Mouse (Mus musculus): Measurements from ENCODE around the gene Tmc5. TPM values are rescaled to one million over a fixed set of nuclear protein-coding genes. Genes with fewer than 3 reads are reported as not detected.

Tmc5 gene
- total RNA-seq (2021) = under 1 TPM; 0.24 to 0.60 TPM

- no peak for DNase-seq
- intact Hi-C loops (cut with DNase I) = no loop called here
These were observed at the start of gene Tmc5 for GRCm38 (mm10) chr7:118597201-118597600. Gene Tmc5, plus strand, starts transcription at chr7:118597297.

DNA sequence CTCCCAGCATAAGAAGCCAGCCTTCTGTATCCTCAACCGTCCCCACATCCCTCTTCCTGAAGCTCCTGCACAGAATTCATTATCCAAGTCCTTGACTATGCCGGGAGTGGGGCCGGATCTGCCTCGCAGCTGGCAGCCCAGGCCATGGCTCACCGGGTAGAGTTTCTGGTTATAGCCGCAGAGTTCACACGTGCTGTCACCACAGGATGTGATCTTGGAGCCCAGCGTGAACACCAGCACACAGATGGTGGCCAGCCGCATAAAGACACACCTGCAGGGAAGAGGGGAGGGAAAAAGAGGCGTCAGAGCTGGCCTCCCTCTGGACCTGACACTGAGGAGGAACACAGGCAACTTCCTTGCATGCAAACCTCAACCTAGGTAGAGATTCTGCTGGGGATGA is 49.6 kb upstream of the Tmc5 start:
- intact Hi-C loops (cut with DNase I) = no loop called here
- DNase-seq = no peak

DNA sequence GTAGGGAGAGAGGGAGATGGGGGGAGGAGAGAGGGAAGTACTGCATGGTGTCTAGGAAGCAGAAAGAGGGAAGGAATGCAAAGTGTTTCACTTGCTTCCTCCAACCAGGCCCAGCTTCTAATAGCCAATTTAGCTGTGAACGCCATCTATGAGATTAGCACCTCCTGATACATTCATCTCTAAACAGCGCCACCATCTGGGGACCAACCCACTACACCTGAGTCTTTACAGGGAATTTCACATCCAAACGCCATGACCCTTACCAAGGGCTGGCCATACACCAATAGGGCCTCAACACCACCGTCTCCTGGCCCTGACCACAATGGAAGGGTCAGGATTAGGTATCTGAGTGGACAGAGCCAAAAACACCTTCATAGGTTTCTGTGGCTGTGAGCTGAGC is 43.2 kb upstream of the Tmc5 start:
- DNase-seq = no peak
- intact Hi-C loops (cut with DNase I) = no loop called here

GRCm38 (mm10) chr7:118554290-118554689 is 42.8 kb upstream of the Tmc5 start:
- intact Hi-C loops (cut with DNase I) = no loop called here
- no peak for DNase-seq

- DNase-seq = no peak
- intact Hi-C loops (cut with DNase I) = no loop called here
These were observed 28.0 kb upstream of the Tmc5 start for GRCm38 (mm10) chr7:118569121-118569543.

DNA sequence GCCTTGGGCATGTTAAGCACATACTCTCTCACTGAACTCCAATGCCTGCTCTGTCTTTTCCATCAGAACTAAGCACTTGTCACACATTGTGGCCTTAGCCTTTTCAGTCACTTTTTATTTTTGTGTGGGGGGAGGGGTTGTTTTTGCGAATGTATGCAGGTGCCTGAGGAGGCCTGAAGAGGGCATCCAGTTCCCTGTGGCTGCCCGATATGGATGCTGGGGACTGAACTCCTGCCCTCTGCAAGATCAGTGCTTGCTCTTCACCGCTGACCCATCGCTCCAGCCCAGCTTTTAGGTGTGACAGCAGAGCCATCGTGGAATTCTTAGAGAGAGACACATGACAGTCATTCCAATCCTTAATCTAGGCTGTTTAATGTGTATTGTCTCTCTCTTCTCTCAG is 25.7 kb upstream of the Tmc5 start:
- no peak for DNase-seq
- intact Hi-C loops (cut with DNase I) = no loop called here

GRCm38 (mm10) chr7:118572039-118572438 is 25.1 kb upstream of the Tmc5 start:
- intact Hi-C loops (cut with DNase I) = no loop called here
- DNase-seq = no peak

DNA sequence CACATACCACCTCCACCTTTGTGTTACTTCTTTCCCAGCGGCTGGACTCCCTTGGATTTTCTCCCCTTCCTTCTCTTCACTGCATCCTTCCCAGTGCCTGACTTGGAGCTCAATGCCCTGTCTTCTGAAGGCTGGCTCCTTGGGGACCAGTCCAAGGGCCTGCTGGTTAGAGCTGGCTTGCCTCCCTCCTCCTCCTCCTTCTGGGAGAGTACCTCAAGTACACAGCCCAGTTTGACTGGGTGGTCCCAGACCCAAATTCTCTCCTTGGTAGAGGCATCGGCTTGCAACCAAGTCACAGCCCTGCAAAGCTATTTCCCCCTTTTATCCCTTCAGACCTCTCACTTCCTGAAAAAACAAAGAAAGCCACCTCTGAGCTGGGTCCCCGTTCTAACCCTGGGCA is 18.8 kb upstream of the Tmc5 start:
- intact Hi-C loops (cut with DNase I) = no loop called here
- DNase-seq = no peak

DNA sequence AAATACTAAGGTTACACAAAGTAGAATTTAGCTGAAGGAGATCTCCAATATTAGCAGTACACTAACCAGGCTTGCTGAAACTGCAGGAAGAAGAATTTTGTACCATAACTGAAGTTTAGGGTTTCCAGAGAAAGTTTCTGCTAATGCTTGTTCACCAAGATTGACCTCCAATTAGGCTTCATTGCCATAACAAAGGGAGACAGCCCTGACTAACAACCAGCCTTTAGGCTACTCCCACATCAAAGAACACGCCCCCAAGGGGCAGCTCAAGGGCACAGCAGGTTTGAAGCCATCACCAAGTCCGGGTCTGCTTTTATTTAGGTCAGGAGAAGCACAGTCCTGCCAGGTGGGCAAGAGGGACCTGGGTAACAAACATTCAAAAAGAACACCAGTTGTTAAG is 17.2 kb upstream of the Tmc5 start:
- intact Hi-C loops (cut with DNase I) = no loop called here
- no peak for DNase-seq

- intact Hi-C loops (cut with DNase I) = no loop called here
- DNase-seq = no peak
These were observed 13.3 kb upstream of the Tmc5 start for GRCm38 (mm10) chr7:118583821-118584220.

GRCm38 (mm10) chr7:118584257-118584907 is 12.7 kb upstream of the Tmc5 start, which contains the start of gene Tmc7:
Gene Tmc7, minus strand, starts transcription at chr7:118584736.
- intact Hi-C loops (cut with DNase I) = no loop called here
- peak; percentile 78 for DNase-seq

- DNase-seq = no peak
- intact Hi-C loops (cut with DNase I) = no loop called here
These were observed 12.2 kb upstream of the Tmc5 start for GRCm38 (mm10) chr7:118584926-118585325.

DNA sequence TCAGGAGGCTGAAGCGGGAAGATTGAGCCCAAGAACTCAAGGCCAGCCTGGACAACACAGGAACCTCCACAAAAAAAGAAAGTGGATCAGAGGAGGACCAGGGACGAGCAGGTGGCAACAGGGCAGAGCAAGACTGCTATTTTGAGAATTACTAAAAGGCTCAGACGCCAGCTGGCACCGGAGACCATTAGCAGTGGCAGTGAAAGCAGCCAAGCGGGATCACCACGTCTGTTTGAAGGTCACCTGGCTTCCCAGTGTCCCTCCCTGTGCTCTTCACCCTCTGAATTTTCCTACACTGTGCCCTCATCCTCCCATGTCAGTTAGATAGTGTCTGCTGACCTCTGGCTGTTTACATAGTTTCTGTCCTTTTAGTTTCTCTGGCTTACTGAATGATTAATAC is 11.2 kb upstream of the Tmc5 start:
- intact Hi-C loops (cut with DNase I) = no loop called here

GRCm38 (mm10) chr7:118590726-118591305 is 6.3 kb upstream of the Tmc5 start:
- intact Hi-C loops (cut with DNase I) = loop anchor here (5.0 kb wide), 1 partner anchor 96 kb away; no protein-coding TSS in a partner anchor
- DNase-seq = no peak

More for the DNA sequence above, 11.2 kb upstream of the Tmc5 start:
- DNase-seq = peak; percentile 52

DNA sequence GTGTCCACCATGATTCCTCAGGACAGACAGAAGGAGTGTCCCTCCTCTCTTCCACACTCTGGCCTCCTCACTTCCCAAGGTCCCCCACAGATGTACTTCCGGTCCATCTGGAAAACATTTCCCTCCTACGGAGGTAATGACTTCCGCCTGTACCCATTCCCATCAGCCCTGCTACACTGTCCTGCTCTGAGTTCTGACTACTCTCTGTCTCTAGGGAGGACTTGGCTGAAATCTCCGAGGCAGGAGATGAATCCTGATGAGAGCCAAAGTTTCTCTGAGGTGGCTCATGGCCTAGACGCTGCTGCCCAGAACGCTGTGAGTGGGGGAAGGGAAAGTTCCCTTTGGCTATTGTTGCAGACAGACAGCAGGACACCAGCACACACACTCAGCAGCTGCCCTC is 5.0 kb upstream of the Tmc5 start:
- intact Hi-C loops (cut with DNase I) = loop anchor here (5.0 kb wide), 1 partner anchor 95 kb away; no protein-coding TSS in a partner anchor
- DNase-seq = peak; percentile 35

GRCm38 (mm10) chr7:118593567-118594407 is 3.3 kb upstream of the Tmc5 start:
- DNase-seq = peak; percentile 86

DNA sequence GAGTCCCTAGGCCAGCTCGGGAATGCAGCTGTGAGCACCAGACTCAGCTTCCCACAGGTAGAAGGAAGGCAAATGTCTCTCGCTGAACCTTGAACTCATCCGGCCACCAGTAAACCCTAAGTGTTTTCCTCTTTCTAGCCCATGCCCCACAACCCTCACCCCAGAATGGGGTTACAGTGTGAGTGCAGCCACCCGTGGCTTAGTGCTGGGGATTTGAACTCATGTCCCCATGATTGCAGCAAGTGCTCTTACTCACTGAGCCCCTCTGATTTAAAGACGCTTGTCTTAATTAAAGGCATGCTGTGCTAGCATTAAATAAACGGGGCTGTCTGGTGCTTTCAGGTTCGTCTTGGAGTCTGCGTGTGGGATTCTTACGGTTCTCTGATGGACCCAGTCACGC is 2.5 kb upstream of the Tmc5 start:
- DNase-seq = no peak
- intact Hi-C loops (cut with DNase I) = loop anchor here (5.0 kb wide), 1 partner anchor 93 kb away; no protein-coding TSS in a partner anchor

More at GRCm38 (mm10) chr7:118593567-118594407, 3.3 kb upstream of the Tmc5 start:
- intact Hi-C loops (cut with DNase I) = loop anchor here (5.0 kb wide), 1 partner anchor 94 kb away; no protein-coding TSS in a partner anchor

GRCm38 (mm10) chr7:118595228-118595627 is 1.9 kb upstream of the Tmc5 start:
- intact Hi-C loops (cut with DNase I) = no loop called here
- DNase-seq = peak; percentile 98

GRCm38 (mm10) chr7:118596271-118596670 is 826 bp upstream of the Tmc5 start:
- DNase-seq = no peak
- intact Hi-C loops (cut with DNase I) = no loop called here

GRCm38 (mm10) chr7:118599954-118600631 is 3.0 kb downstream of the Tmc5 start:
- intact Hi-C loops (cut with DNase I) = no loop called here
- no peak for DNase-seq

DNA sequence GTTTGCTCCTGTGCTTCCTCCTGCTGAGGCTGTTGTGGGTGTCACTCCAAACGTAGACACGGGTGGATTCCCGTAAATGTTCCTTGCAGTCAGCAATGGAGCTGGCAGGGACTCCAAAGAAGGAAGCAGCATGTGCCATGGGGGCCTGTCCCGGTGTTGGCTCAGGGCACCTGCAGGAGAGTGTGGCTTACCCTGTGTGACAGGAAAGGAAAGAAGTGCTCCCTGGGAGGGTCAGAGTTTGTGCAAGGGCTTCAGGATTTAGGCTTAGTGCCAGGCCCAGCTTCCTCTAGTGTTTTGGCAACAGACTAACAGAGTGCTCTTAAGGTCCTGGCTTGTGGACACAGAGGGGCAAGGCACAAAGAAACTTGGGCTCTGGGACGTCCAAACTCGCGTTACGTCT is 7.7 kb downstream of the Tmc5 start:
- intact Hi-C loops (cut with DNase I) = no loop called here
- DNase-seq = no peak
